Mouse (Mus musculus) embryonic fibroblast, embryonic 13.5 days (primary cell): ENCODE data around the gene Trpc4.

ENCODE experiments used
- CTCF ChIP-seq: IDR thresholded peaks from 2 replicates; pipeline ENCODE4 v1.5.1; 2011; ENCODE audit warnings: mild to moderate bottlenecking, control low read depth, low read length, moderate library complexity, borderline replicate concordance; ENCODE audit not compliant: insufficient read depth
- POLR2A ChIP-seq: IDR thresholded peaks from 2 replicates; pipeline ENCODE4 v1.6.1; 2011; ENCODE audit warnings: low read depth, mild to moderate bottlenecking, control low read depth, low read length, moderate library complexity

DNA sequence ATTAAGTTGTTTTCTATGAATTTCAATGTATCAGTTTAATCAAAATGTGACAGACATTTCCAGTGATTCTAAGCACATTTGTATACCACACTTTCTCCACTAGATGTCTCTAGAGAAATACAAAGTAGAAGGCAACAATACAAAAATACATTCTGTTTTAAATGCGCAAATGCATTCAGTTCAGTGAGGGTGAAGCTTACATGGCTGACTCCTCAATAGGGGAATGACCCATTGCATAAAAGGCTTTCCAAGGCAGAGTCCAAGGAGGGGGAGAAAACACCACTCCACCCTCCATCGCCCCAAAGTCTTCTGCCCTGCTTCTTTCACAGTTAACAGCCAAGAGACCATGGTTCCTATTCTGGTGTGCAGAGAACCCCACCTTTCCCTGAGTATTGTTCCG is 201.7 kb downstream of the Trpc4 start:
- TF ChIP-seq CTCF (no peak), POLR2A (no peak)
